Mouse (Mus musculus): ENCODE results near the gene Cftr. TPM values are rescaled to one million over a fixed set of nuclear protein-coding genes. Genes with fewer than 3 reads are reported as not detected.
A peak's percentile ranks its signal among the peaks of the same experiment; 100 is the strongest.

Gene Cftr
- polyA plus RNA-seq (2015; fragmentation: Nextera tagmentation; extraction: Ambion mirVana): 0.41 and 1.1 TPM in 2 replicates

DNA sequence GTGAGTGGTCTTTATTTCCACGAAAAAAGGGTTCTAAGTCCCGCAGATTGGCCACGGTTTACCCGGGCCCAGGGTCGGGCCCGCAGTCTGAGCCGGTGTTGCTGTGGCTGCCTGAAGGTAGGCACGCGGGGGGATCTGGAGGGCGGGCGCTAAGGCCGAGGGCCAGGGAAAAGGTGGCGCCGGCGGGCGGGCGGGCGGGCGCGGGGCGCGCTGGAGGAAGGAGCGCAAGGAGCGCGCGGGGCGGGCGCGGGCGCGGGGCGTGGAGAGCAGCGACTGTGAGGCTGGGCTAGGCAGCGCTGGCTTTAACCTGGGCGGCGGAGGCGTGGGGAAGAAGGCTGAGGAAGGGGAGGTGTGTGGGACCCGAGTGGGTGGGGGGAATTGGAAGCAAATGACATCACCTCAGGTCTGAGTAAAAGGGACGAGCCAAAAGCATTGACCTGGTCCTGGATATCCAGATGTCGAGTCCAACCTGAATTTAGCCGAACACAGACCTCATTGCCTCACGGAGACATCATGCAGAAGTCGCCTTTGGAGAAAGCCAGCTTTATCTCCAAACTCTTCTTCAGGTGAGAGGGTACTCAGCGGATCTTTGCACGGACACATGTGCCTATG lies at the start of gene Cftr:
Cftr (plus strand) TSS at position 377 of the 612 bp plus-strand sequence.
- H3K9me3 ChIP-seq (replicated peaks): no peaks in the 10 kb centered on the region
- peak within 1 kb of the TSS; percentile 87 for H3K4me2 ChIP-seq
- no peaks in the 10 kb centered on the region for H3K36me3 ChIP-seq
- peak within 1 kb of the TSS; percentile 53 for H3K9ac ChIP-seq (replicated peaks)
- no peaks in the 10 kb centered on the region for H3K27me3 ChIP-seq (replicated peaks)
- 0 out of 2 replicates have a peak, but pooled peaks cover 3% of the 10 kb centered on the region for H3K4me1 ChIP-seq
- WGBS: 1% methylated on average over 36 of the region's 45 CpGs
- H3K4me3 ChIP-seq (replicated peaks): peak within 1 kb of the TSS; percentile 53
- peak; percentile 95 for ATAC-seq (ENCODE audit: low FRiP score)
- no peak within 1 kb of the TSS for H3K27ac ChIP-seq (replicated peaks)

DNA sequence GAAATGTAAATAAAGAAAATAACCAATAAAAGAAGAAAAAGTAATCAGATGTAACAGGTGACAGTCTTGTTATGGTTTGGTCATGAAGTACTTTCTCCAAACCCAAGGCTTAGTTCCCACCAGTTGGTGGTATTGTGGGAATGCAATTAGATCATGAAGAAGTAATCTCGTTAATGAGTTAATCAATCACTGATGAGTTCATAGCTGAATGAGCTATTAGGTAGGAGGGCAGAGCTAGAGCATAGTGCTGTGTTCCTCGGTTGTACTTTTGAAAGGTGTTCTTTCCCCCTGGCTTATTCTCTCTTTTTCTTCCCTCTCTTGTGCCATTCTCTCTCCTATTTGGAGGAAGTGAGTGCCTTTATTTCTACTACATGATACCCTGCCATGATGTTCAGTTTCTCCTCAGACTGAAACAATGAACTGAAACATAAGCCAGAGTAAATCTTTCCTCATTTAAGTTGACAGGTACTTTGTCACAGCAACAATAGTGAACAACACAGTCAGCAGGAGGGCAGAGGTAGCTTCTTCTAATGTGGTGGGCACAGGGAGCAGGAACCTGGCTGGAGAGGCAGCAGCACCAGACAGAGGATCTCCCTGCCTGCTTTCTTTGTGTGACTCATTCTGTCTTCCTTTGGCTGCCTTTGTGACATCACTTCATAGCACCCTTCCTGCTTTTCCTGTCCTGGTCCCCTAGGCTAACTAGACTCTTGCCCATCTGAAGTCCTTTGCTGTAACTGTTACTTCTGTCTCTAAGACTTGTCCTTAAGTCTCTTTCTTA lies 43.1 kb upstream of the Cftr start:
- Histone ChIP-seq H3K4me3 (replicated peaks) (no peak overlapping the region), H3K4me1 (no peaks in the 10 kb centered on the region), H3K9me3 (replicated peaks) (no peaks in the 10 kb centered on the region), H3K36me3 (no peaks in the 10 kb centered on the region), H3K27me3 (replicated peaks) (no peaks in the 10 kb centered on the region), H3K9ac (replicated peaks) (no peak overlapping the region), H3K4me2 (no peak overlapping the region), H3K27ac (replicated peaks) (no peak overlapping the region)
- 46% methylated on average over 2 of the region's 2 CpGs for WGBS
- ATAC-seq (ENCODE audit: low FRiP score): no peak

DNA sequence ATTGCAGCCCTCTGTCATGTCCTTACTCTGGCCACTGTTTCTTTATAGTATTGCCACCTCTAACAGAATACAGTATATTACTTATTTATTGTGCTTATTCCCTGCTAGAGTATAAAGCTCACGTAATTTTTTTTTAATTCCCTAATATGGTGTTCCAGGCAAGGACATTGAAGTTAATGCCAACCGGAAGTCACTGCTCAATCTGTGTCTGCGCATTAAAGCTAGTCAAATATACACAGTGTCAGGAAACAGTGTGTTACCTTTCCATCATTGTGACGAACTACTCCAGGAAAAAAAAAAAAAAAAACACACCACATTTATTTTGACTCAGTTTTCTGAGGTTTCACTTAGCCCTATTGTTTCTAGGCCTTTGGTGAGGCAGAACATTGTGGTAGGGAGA lies 42.4 kb upstream of the Cftr start:
- no peaks in the 10 kb centered on the region for H3K27me3 ChIP-seq (replicated peaks)
- no peak overlapping the region for H3K4me2 ChIP-seq
- ATAC-seq (ENCODE audit: low FRiP score): no peak
- H3K9me3 ChIP-seq (replicated peaks): no peaks in the 10 kb centered on the region
- H3K27ac ChIP-seq (replicated peaks): no peak overlapping the region
- 85% methylated on average over 4 of the region's 4 CpGs for whole genome bisulfite sequencing
- no peak overlapping the region for H3K4me3 ChIP-seq (replicated peaks)
- no peak overlapping the region for H3K9ac ChIP-seq (replicated peaks)
- H3K4me1 ChIP-seq: no peaks in the 10 kb centered on the region
- no peaks in the 10 kb centered on the region for H3K36me3 ChIP-seq

- H3K9ac ChIP-seq (replicated peaks): no peak overlapping the region
- no peaks in the 10 kb centered on the region for H3K4me1 ChIP-seq
- WGBS: 58% methylated on average over 1 of the region's 1 CpGs
- H3K27me3 ChIP-seq (replicated peaks): no peaks in the 10 kb centered on the region
- H3K9me3 ChIP-seq (replicated peaks): no peaks in the 10 kb centered on the region
- H3K36me3 ChIP-seq: no peaks in the 10 kb centered on the region
- no peak for ATAC-seq (ENCODE audit: low FRiP score)
- no peak overlapping the region for H3K4me3 ChIP-seq (replicated peaks)
- no peak overlapping the region for H3K4me2 ChIP-seq
- H3K27ac ChIP-seq (replicated peaks): no peak overlapping the region
Observed at GRCm38 (mm10) chr6:18135246-18135645, 35.2 kb upstream of the Cftr start.

DNA sequence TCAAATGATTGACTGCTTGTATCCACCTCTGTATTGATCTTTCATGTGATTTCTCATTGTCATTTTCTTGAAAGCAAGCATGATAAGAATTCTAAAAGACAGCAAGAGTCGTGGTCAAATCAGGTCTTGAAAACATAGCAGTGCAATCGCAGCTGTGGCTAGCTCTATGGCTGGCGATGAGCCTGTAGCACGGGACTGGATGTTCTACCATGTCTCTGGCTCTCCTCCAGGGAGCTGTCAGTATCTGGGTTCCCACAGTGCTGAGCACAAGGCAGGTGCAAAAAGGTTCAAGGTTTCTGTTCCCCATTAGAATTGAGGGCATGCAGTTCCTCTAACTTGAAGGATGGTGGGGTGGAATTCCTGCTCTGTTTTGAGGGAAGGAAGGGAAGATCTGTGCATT lies 17.5 kb upstream of the Cftr start:
- no peaks in the 10 kb centered on the region for H3K27me3 ChIP-seq (replicated peaks)
- 82% methylated on average over 4 of the region's 4 CpGs for WGBS
- no peak overlapping the region for H3K27ac ChIP-seq (replicated peaks)
- H3K36me3 ChIP-seq: no peaks in the 10 kb centered on the region
- no peak overlapping the region for H3K9ac ChIP-seq (replicated peaks)
- ATAC-seq (ENCODE audit: low FRiP score): no peak
- H3K4me1 ChIP-seq: no peaks in the 10 kb centered on the region
- no peak overlapping the region for H3K4me2 ChIP-seq
- no peak overlapping the region for H3K4me3 ChIP-seq (replicated peaks)
- H3K9me3 ChIP-seq (replicated peaks): no peaks in the 10 kb centered on the region

DNA sequence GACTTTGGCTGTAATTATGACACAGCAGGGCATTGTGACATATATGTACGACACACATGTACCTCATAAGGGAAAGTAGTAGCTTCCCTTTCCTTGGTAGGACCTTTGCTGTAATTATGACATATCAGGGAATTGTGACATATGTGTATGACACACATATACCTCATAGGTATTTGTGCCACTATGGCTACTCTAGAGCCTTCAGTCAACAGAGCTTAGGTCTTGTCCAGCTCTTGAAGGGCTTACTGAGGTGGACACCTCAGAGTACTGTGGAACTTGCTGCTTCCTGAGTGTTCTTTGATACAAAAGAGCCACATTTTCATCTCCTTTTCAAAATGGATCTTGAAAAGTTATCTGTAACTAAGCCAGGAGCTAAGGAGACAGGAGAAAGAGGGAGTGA lies 869 bp upstream of the Cftr start:
- Histone ChIP-seq H3K36me3 (no peaks in the 10 kb centered on the region), H3K9ac (replicated peaks) (no peak overlapping the region), H3K27me3 (replicated peaks) (no peaks in the 10 kb centered on the region), H3K4me1 (0 out of 2 replicates have a peak, but pooled peaks cover 3% of the 10 kb centered on the region), H3K4me3 (replicated peaks) (no peak overlapping the region), H3K27ac (replicated peaks) (no peak overlapping the region), H3K9me3 (replicated peaks) (no peaks in the 10 kb centered on the region), H3K4me2 (peak overlapping the region; percentile 87; the same call in 1 of the 2 replicates)
- 86% methylated on average over 1 of the region's 1 CpGs for WGBS
- ATAC-seq (ENCODE audit: low FRiP score): no peak

- H3K4me3 ChIP-seq (replicated peaks): no peak overlapping the region
- H3K27me3 ChIP-seq (replicated peaks): no peaks in the 10 kb centered on the region
- H3K9ac ChIP-seq (replicated peaks): no peak overlapping the region
- H3K9me3 ChIP-seq (replicated peaks): no peaks in the 10 kb centered on the region
- no peak overlapping the region for H3K27ac ChIP-seq (replicated peaks)
- ATAC-seq (ENCODE audit: low FRiP score): no peak
- H3K36me3 ChIP-seq: no peaks in the 10 kb centered on the region
- 0 out of 2 replicates have a peak, but pooled peaks cover 3% of the 10 kb centered on the region for H3K4me1 ChIP-seq
- 55% methylated on average over 8 of the region's 8 CpGs for WGBS
- no peak overlapping the region for H3K4me2 ChIP-seq
Observed at GRCm38 (mm10) chr6:18171614-18172013, 1.1 kb downstream of the Cftr start.

DNA sequence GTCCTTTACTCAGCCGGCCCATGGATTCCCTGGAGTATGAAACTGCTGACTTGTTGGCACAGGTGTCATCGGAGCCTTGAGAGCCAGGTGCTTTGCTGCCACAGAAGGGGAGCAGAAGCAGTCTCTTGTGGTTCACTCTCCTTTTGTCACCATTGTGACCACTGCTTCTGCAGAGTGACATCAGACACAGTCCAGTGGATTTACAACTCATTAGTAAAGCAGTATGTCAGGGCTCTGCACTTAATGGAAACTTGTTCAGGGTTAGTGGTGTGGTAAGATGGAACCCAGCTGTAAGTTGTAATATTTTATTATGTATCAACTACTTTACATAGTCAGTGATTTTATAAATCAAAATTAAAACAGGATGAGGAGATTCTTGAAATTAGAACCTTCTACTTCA lies 7.0 kb downstream of the Cftr start:
- no peak overlapping the region for H3K9ac ChIP-seq (replicated peaks)
- H3K36me3 ChIP-seq: no peaks in the 10 kb centered on the region
- H3K4me3 ChIP-seq (replicated peaks): no peak overlapping the region
- no peaks in the 10 kb centered on the region for H3K9me3 ChIP-seq (replicated peaks)
- no peak overlapping the region for H3K27ac ChIP-seq (replicated peaks)
- ATAC-seq (ENCODE audit: low FRiP score): no peak
- WGBS: 69% methylated on average over 2 of the region's 2 CpGs
- H3K4me2 ChIP-seq: no peak overlapping the region
- no peaks in the 10 kb centered on the region for H3K4me1 ChIP-seq
- no peaks in the 10 kb centered on the region for H3K27me3 ChIP-seq (replicated peaks)

- no peak for ATAC-seq (ENCODE audit: low FRiP score)
- no peak overlapping the region for H3K4me3 ChIP-seq (replicated peaks)
- H3K27ac ChIP-seq (replicated peaks): no peak overlapping the region
- H3K27me3 ChIP-seq (replicated peaks): no peaks in the 10 kb centered on the region
- 66% methylated on average over 3 of the region's 3 CpGs for WGBS
- H3K36me3 ChIP-seq: no peaks in the 10 kb centered on the region
- no peaks in the 10 kb centered on the region for H3K4me1 ChIP-seq
- H3K9me3 ChIP-seq (replicated peaks): no peaks in the 10 kb centered on the region
- H3K9ac ChIP-seq (replicated peaks): no peak overlapping the region
- H3K4me2 ChIP-seq: no peak overlapping the region
Observed at GRCm38 (mm10) chr6:18180665-18181064, 10.2 kb downstream of the Cftr start.

GRCm38 (mm10) chr6:18182903-18183302 lies 12.4 kb downstream of the Cftr start:
- Histone ChIP-seq H3K36me3 (no peaks in the 10 kb centered on the region), H3K4me2 (no peak overlapping the region), H3K9me3 (replicated peaks) (no peaks in the 10 kb centered on the region), H3K9ac (replicated peaks) (no peak overlapping the region), H3K27me3 (replicated peaks) (no peaks in the 10 kb centered on the region), H3K4me1 (no peaks in the 10 kb centered on the region), H3K27ac (replicated peaks) (no peak overlapping the region), H3K4me3 (replicated peaks) (no peak overlapping the region)
- ATAC-seq (ENCODE audit: low FRiP score): no peak

- 77% methylated on average over 1 of the region's 1 CpGs for WGBS
- no peak overlapping the region for H3K27ac ChIP-seq (replicated peaks)
- no peak overlapping the region for H3K9ac ChIP-seq (replicated peaks)
- no peak for ATAC-seq (ENCODE audit: low FRiP score)
- H3K27me3 ChIP-seq (replicated peaks): no peaks in the 10 kb centered on the region
- no peak overlapping the region for H3K4me2 ChIP-seq
- H3K4me1 ChIP-seq: no peaks in the 10 kb centered on the region
- no peaks in the 10 kb centered on the region for H3K36me3 ChIP-seq
- no peaks in the 10 kb centered on the region for H3K9me3 ChIP-seq (replicated peaks)
- H3K4me3 ChIP-seq (replicated peaks): no peak overlapping the region
Observed at GRCm38 (mm10) chr6:18220691-18221090, 50.2 kb downstream of the Cftr start.

DNA sequence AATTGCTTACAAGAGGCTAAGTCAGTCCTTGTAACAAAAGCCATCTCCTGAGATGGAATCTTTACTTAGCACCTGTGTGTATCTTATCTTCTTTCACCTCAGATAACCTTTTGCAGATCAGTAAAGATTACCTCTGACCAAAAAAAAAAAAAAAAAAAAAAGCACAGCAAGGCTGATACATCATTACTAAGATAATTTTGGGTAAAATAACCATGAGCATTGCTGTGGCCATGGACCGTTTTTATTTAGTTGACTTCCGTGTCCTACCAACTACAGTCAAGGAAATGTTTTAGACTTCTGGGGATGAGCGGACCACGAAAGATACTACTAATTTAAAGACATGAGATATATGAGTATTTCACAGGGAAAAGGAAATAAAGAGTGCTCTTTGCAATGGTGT lies 52.7 kb downstream of the Cftr start:
- Histone ChIP-seq H3K9ac (replicated peaks) (no peak overlapping the region), H3K36me3 (no peaks in the 10 kb centered on the region), H3K4me1 (no peaks in the 10 kb centered on the region), H3K9me3 (replicated peaks) (no peaks in the 10 kb centered on the region), H3K4me2 (no peak overlapping the region), H3K27ac (replicated peaks) (no peak overlapping the region), H3K27me3 (replicated peaks) (no peaks in the 10 kb centered on the region), H3K4me3 (replicated peaks) (no peak overlapping the region)
- no peak for ATAC-seq (ENCODE audit: low FRiP score)
- WGBS: 97% methylated on average over 4 of the region's 4 CpGs
